Mouse (Mus musculus) fat pad, adult 2 months (tissue): ENCODE data around the gene Dnah17.

Source experiments
- DNase-seq: peaks from one replicate; pipeline ENCODE4 v3.0.0-alpha.2; 2011; ENCODE audit warnings: low read depth, low spot score; ENCODE audit errors: extremely low read depth

Dnah17 gene

DNA sequence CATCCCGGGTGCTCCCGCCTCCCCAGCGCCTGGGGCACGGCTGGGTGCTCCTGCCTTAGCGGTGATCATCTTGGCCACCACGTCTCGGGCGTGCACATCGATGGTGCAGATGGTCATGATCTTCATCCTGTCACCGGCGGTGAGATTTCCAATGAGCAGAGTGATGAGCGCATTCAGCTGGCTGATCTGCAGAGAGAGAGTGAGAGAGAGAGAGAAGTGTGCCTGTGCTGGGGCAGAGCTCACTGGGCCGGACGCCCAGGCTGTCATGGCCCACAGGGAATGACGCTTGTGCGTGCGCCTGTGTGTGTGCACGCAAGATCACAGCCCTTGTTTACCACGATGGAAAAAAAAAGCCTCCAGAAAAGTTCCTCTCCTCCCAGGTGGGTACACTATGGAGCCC, 41.5 kb downstream of the Dnah17 start:
- DNase-seq: no peak

DNA sequence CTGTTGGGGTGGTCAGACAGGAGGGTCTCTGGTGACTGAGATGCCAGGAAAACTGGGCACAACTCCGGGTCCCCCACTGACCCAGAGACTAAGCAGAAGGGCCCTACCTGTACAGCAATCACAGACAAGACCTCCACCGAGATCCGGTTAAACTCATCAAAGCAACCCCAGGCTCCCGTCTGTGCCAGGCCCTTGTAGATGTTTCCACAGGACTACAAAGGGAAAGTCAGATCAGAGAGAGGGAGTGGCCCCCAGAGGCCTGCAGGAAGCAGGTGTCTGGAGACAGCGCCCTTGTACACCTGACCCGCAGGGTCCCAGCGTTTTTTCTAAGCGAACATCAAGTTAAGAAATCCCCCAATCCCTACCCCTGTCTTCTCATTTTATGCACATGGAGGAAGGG, 44.5 kb downstream of the Dnah17 start:
- no peak for DNase-seq

DNA sequence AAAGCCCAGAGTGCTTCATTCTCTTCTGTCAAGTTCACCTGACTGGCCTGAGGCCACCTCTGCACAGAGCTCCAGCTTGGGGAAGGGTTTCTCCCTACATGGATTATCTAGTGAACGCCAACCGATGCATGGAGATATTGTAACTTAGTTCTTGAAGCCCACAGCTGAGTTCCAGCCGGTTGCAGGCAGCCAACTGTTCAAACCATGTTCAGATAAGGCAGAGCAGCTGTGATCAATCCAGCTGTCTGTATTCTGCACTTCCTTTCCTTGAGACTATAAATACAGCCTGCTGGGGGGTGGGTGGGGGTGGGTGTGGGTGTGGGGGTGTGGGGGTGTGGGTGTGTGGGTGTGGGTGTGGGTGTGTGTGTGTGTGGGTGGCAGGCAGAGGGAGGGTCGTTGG, 45.3 kb downstream of the Dnah17 start:
- no peak for DNase-seq

DNA sequence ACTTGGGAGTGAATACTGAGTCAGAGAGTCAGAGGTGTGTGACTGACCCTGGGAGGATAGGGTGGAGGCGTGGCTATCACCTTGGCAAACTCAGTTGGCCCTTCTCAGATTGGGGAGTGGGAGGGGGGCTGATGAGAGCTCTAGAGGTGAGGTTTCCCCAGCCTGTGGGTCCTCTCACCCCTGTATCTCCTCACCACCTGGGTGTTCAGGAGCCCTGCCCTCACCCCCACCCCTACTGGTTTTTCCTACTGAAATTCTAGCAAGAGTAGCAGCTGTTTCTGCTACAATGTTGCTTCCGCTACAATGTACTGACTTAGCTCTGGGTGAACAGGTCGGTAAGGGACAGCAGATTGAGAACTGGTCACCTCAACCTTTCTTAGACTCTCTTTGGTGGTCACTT, 46.2 kb downstream of the Dnah17 start:
- no peak for DNase-seq

DNA sequence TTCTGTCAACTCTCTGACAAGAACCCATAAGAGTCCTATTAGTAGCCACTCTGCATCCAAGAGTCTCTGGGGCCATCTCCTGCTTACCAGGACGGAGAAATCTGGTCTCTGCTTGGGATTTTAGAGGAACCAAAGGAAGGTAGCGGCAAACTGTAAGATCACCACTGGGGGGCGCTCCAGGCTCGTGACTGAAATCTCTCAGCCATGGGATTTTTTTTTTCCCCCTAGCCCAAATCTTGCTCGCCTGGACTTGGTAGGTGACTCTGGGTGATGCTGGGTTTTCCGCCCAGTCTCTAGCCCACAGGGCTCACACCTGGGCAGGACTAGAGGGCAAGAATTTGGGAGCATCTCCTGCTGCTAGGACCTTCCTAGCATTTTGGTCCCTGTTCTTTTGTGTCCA, 46.6 kb downstream of the Dnah17 start:
- DNase-seq: no peak

DNA sequence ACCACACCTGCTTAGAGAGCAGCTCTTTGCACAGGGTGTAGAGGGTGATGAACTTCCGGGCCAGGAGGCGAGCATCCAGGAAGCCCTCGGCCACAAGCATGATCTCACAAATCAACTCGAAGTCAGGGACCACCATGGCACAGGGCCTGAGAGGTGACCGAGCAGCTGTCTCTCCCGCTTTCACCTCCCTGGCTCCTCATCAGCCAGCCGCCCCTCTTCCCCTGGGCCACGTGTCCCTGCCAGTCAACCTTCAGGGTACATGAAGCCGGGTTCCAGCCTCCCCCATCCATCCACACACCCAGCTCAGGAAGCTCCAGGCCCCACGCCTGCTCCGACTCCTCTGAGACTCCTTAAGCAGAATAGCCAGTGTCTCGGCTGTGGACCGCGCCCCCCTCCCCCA, 48.1 kb downstream of the Dnah17 start:
- no peak for DNase-seq

DNA sequence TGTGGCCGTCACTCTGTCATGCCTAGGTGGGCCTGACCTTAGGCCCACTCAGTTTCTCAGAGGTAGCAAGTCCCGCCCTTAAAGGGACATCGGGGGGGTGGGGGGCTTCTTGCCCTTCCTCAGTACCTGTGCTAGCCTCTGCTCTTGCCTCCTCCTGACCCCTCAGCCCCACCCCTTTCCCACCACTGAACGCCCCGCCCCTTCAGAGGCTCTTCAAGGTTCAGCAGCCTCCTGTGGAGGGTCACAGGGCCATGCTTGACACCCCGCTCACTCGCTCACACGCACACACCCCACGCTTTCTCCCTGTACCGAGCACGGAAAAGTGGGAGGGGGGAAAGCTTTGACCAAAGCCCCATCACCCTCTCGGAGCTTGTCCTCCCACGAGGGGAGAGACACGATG, 50.7 kb downstream of the Dnah17 start:
- DNase-seq: no peak

DNA sequence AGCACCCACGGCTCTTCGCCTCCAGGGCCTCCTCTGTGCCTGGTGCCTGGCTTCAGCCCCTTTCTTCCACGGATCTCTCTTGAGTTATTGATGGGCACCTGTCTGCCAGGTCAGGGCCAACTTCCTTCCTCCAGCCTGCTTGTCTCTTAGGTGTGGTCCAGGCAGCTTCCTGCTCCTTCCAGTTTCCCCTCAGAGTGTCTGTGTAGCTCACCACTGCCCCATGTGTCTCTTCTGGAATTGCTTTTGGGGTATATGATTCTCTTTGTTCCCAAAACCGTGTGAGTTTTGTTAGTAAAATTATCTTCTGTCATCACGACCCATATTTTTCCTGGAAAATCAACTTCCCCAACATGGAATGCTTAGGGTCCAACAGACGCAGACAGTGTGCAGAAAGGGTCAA, 53.5 kb downstream of the Dnah17 start:
- DNase-seq: no peak

DNA sequence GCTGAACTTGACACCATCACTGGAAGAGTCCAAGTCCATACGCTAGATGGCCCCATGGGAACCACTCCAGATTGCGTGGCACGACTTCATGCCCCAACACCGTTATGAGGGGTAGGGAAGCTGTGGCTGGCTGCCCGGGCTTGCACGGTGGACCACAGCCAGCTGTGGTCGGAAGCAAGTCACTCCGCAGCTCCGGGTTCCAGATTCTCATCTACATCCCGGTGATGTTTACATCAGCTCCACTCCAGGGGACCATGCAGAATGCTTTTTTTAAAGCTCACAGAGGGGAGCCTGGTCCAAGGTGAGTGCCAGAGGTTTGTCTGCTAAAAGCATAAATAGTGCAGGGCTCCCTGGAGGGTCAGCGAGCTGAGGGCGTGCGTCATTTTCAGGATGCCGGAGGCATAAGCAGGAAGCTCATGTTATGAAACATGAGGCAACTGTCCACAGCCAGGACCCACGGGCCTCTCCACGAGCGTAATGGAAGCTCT, 55.4 kb downstream of the Dnah17 start:
- DNase-seq: no peak

DNA sequence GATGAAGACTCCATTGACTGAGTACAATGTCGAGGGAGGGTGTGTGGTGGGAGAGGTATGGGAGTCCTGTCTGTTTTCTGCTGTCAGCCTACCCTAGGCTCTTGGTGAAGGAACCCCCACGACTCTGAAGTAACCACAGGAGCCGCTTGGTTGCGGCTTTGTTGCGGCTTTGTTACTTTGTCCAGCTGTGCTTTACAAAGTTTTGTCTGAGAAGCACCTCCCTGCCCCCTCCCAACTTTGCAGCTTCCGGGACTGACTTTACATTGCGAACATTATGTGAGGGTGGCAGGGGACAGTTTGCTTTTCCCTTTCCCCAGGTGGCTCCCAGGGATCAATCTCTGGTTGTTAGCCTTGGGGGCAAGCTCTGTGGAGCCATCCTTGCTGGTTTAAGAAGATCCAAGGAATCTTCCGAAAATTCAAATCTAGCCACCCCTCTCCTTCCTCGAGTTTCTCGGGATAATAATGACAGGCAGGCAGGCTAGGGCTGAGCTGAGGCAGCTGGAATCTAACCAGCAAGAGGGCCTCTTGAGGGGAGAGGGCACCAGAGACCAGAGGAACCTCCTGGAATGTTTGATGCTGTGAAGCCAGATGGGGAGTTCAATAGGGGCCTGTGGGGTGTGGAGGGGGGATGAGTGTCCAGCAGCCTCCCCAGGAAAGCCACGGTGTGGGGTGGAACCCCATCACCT, 59.1 kb downstream of the Dnah17 start:
- DNase-seq: no peak

DNA sequence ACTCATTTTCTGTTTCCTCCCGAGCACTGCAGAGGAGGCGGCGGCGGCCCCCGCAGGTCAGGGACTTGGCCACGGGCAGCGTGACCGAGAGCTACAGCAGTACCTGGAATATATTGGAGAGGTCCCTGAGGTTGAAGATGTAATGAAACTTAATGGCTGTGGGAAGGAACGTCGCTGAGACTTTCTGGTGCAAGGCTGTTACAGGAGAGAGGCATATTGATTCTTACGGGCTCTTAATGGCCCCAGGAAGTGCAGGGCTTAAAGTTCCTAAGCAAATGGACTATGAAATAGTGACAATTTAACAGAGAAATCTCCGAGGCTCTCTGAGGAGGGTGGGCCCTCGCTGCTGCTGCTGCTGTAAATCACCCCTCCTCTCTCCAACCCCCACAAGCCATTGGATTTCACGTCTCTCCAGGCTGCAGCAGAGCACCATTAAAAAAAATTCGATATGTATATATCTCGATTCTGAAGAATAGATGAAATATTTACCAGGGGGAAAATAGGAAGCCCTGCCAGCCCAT, 61.6 kb downstream of the Dnah17 start:
- DNase-seq: no peak

DNA sequence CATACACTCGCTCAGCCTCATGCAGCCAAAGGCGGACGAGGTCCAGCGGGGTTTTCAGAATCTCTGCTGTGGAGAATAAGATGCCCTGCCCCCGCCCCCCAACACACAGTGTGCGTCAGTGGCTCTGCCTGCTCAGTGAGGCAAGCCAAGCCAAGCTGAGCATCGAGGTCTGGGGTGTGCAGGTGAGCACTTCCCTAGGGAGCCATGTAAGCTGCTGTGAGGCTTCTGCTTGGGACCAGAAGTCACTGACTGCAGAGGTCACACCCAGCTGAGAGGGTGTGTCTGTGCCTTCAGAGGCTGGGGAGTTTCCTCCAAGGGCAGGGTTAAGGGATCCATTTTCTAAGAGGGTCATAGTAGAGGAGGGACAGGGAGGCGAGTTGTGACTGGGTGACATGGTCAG, 62.8 kb downstream of the Dnah17 start:
- no peak for DNase-seq

DNA sequence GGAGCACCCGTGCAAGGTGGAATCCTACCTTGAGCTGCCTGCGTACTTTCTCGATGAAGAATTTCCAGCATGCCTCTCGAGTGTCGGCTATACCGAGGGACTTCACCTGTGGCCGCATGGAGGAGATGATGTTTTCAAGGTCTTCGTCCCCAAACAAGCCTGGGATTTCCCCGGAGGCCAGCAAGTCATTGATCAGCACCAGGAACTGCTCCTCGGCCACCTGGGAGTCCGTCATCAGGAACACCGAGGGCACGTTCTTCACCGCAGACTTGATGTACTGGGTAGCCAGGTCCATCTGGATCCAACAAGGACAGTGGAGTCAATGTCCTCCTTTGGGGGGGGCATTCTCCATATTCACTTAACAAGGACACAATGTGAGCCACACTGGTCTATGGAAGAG, 70.4 kb downstream of the Dnah17 start:
- no peak for DNase-seq

DNA sequence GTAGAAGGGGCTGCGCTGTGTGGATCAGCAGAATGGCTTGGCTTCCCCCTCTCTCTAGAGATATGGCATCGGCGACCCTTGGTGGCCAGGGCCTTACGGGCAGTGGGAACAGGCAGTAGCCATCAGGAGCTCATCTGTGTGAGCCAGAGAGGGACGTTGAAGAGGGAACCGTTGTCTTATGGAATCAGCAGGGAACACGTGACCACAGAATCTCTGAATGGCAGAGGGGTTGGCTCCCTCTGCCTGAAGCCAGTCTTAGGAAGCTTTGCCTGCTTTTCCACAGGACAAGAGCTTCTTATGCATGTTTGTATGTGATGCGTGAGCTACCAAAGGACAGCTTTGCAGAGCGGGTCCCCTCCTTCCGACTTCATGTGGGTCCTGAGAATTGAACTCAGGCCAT, 71.6 kb downstream of the Dnah17 start:
- DNase-seq: no peak

DNA sequence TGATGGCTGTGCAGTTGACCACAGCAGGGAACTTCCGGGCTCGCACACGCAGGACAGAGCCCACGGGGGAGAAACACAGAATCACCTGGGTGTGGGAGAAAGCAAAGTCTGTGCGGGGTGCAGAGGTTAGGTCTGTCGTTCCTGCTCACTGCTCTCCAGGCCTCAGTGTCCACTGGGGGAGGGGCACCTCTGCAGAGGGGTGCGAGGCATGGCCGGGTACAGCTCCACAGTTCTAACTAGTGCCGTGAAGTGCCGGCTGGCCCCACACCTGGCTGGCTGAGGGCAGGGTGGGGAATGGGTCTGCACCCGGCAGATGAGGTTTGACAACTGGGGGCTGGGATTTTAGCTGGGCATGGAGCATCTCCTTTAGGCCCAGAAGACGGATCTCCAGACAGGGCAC, 72.1 kb downstream of the Dnah17 start:
- DNase-seq: no peak

DNA sequence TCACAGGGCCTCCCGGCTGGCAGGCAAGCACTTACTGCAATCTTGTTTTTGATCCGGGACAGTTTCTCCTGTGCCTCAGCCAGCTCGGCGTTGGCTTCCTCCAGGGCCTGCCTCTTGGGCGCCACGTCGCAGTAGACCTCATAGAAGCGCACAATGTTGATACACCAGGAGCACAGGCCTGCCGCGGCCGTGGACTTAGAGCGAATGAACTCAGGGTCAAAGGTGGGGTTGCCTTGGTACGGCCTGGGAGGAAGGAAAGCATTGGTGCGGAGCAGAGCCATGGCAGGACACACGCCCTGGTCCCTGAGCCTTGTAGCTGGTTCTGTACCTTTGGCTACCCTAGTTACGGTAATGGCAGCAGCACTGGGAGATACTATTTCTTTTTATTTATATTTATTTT, 80.3 kb downstream of the Dnah17 start:
- no peak for DNase-seq

DNA sequence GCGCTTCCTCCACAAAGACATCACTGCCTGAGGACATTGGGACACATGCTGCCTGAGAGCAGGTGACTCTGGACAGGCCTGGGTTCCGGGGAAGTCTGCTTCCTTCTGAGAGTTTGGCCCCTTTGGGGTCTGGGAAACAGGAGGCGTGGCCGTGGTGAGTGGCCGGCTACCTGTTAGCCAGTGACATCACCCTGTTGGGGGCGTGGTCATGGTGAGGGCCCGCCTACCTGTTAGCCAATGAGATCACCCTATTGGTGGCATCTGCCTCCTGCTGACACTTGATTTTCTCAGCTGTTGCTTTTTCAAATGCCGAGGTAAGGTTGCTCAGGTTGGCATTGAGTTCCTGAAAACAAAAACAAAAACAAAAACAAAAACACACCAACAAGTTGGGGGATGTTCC, 80.8 kb downstream of the Dnah17 start:
- no peak for DNase-seq

DNA sequence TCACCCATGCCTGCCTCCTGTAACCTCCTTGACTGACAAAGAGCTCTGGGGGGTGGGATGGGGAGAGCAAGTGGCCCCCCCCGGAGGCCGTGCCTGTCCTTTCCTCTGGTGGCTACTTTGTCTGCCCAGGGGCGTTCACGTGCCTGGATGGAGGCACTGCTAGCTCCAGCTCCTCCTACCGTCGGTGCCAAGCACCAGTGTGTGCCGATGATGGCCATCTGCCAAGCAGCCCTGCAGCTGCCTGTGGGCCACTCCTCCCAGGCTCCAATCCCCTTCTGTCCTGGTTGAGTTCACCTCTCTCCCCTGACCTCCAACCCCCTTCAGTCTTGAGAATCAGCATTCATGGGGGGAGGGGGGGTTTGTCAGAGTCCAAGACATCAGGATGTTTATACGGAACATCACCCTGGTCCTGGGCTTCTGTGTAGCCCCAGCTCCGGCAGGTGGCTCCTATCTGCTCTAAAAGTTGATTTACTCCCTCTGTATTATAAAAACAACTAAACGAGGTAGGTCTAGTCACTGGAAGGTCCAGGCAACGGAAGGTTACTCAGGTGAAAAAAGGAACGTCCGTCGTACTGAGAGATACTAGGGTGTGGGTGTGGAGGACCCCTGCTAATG, 87.0 kb downstream of the Dnah17 start:
- no peak for DNase-seq

DNA sequence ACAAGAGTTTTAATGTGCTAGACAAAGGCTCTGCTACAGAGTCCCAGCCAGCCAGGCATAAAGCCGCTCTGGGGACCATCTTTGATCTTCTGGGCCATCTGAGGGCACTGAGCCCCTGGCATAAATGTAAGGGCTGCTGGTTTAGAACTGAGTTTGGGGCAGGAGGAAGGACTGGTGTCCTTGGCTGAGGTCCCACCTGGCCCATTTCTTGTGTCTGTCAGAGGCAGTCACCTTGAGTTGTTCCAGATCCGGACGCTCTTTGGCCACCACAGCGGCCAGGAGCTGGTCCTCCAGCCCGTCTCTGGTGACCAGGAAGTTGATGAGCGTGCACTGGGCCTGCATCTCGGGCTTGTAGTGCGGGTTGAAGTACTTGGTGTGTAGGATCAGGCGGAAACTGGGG, 87.6 kb downstream of the Dnah17 start:
- DNase-seq: no peak

DNA sequence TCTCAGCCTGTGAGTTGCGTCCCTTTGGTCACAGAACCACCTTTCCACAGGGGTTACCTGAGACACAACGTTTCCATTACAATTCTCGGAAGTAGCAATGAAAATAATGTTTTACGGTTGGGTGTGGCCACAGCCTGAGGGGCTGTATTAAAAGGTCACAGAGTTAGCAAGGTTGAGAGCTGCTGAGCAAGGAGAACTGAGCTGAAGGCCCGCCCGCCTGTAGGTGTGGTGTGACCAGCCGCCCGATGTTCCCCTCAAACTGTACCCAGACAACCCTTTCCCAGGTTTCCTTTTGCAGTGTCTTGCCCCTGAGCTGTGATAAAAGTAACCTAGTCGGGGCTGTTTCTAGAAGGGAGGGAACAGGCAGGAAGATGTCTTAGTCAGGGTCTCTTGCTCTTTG, 95.4 kb downstream of the Dnah17 start:
- DNase-seq: no peak

DNA sequence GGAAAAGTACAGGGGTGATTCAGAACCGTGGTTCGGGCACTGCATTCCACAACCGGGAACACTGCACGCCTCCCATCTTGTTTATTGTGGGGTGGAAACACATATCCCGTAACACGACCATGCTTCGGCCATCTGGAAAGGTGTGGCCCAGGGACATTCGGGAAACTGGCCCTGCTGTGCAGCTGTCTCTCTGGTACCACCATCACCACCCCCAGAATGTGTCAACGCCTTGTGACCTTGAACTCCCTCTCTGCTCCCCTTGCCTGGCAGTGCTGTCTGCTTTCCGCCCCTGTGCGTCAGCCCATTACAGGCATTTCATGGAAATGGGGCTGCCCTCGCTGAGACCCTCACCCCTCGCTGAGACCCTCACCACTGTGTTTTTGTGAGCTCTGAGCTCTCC, 96.0 kb downstream of the Dnah17 start:
- DNase-seq: no peak

DNA sequence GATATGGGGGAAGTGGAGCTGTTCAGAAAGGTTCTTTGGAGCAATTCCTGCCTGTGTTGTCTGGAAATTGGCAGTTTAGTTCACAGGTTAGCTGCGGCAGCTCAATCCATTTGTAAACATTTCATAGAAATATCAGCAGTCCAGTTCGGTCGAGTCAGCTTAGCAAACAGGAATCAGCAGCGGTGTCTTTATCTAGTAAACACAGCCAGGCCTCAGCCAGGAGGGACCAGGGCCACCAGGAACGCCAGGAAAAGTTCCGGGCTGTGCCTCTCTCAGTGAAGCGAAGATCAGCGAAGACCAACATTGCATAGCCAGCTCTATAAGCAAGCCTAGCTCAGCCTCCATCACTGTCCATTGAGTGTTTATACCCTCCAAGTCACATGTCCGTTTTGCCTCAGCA, 99.3 kb downstream of the Dnah17 start:
- no peak for DNase-seq

DNA sequence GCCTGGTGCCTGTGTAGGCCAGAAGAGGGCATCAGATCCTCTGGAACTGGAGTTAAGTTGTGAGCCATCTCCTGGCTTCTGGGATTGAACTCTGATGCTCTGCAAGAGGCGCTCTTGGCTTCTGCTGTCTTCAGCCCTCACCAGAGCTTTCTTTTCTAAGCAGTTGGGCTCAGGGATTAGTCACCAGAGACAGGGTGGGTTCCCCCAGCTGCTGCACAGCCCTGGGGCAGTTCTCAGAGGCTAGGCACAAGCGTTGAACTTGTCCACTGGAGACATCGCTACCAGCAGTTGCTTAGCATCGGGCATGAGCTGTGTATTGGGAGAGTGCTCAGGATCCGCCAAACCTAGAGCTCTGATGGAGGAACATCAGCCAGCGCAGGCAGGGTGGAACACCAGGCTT, 101.3 kb downstream of the Dnah17 start:
- DNase-seq: no peak
